Mouse (Mus musculus) layer of hippocampus, adult 2 months (tissue): ENCODE data around the gene Cpvl. TPM values are rescaled to one million over a fixed set of nuclear protein-coding genes. Genes with fewer than 3 reads are reported as not detected.
A peak's percentile ranks its signal among the peaks of the same experiment; 100 is the strongest.

Experiments
- DNase-seq, 2 experiments: peaks; one replicate each; pipeline ENCODE4 v3.0.0; 2022; ENCODE audit warnings: low spot score in 2 of 2
- H3K27ac ChIP-seq: fragments of 200-600 bp; 2 replicates; pipeline ENCODE4 v1.8.1; 2022
- H3K4me3 ChIP-seq: fragments of 200-600 bp; 2 replicates; pipeline ENCODE4 v1.8.1; 2022; ENCODE audit warnings: mild to moderate bottlenecking
- CTCF ChIP-seq: fragments of 200-600 bp; conservative IDR thresholded peaks from 2 replicates; pipeline ENCODE4 v1.8.1; 2022; ENCODE audit warnings: antibody characterized with exemption, mild to moderate bottlenecking, moderate library complexity
- total RNA-seq, 2 experiments: library from RNA; stranded (reverse); gene quantifications; 2 replicates each; pipeline ENCODE4 v1.2.3; 2021

Cpvl gene
- total RNA-seq, 2 experiments from 2014 or later, result not detected

DNA sequence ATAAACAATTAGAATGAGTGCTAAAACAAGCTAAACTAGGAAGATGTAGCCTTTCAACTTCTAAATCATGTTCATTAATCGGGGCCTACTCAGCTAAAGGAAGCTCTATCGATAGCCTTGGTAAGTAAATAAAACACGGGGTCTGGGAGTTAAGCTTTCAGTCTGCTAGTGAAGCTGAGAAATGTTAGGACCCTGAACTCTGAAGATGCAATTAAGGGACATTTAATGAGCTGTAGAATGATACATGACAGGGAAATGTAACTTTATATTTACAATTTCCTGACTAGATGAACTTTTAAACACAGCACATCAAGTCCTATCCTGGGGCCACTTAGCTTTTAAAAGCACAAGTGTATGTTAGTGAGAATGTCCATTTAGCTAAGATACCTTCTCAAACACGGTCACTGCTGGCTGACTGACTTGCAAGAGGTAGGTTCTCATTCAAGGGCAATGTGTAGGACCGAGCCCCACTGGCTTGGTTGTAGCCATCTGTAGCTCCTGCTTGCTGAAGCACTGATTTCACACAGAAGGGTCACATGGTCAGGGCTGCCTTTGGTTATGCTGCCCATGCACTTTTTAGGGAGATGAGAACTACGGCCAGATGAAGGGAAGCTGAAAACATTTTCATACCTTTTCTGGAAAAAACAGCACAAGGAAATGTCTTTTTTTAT is 66.2 kb downstream of the Cpvl start:
- TF ChIP-seq CTCF, result no peak
- H3K4me3 ChIP-seq, result no peak overlapping the region
- DNase-seq, result no peak
- H3K27ac ChIP-seq, result no peak overlapping the region

DNA sequence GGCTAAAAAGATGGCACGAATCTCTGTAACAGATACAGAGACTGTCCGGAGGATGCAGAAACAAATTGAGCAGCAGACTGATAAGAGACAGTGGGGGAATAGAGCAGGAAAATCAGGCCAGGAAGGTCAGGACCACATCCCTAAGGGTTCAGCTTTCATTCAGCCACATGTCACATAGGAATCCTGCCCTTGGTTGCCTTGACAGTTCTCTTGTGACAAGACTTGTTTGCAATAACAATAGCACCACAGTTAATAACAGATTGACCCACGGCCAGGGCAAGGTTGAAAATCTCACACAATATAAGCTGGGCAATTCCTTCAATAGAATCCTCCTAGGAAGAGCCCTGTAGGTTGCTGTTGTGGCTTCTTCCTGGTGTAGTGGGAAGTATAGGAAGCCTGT is 68.5 kb downstream of the Cpvl start:
- Histone ChIP-seq H3K4me3 (no peak overlapping the region), H3K27ac (no peak overlapping the region)
- no peak for TF ChIP-seq CTCF
- no peak for DNase-seq

- no peak overlapping the region for H3K4me3 ChIP-seq
- H3K27ac ChIP-seq, result no peak overlapping the region
- no peak for DNase-seq
- no peak for TF ChIP-seq CTCF
These were observed 69.0 kb downstream of the Cpvl start for GRCm38 (mm10) chr6:53909446-53909845.

- no peak overlapping the region for H3K4me3 ChIP-seq
- no peak overlapping the region for H3K27ac ChIP-seq
- DNase-seq, result no peak
- TF ChIP-seq CTCF, result no peak
These were observed 71.6 kb downstream of the Cpvl start for GRCm38 (mm10) chr6:53906871-53907270.

- no peak for TF ChIP-seq CTCF
- no peak for DNase-seq
- H3K4me3 ChIP-seq, result no peak overlapping the region
- H3K27ac ChIP-seq, result no peak overlapping the region
These were observed 72.4 kb downstream of the Cpvl start for GRCm38 (mm10) chr6:53906051-53906462.

DNA sequence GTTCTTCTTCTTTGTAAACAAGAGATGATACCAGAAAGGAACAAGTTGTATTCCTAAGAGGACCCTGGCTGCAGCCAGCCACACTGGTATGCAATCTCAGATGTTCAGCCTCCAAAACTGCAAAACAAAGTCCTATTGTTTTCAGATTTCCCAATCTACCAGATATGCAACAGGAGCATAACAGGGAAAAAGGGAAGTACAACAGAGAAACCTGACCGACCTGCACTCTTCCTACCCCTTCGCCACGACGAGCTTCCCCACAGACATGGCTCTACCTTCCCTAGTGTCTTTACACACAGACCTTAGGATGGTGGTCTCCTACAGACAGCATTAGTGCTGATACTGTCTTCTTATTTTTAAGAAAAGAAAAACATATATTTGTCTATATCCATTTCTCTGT is 72.9 kb downstream of the Cpvl start:
- Histone ChIP-seq H3K27ac (no peak overlapping the region), H3K4me3 (no peak overlapping the region)
- no peak for DNase-seq
- TF ChIP-seq CTCF, result no peak

GRCm38 (mm10) chr6:53904703-53905395 is 73.6 kb downstream of the Cpvl start:
- no peak for TF ChIP-seq CTCF
- Histone ChIP-seq H3K4me3 (no peak overlapping the region), H3K27ac (no peak overlapping the region)
- DNase-seq, result no peak

DNA sequence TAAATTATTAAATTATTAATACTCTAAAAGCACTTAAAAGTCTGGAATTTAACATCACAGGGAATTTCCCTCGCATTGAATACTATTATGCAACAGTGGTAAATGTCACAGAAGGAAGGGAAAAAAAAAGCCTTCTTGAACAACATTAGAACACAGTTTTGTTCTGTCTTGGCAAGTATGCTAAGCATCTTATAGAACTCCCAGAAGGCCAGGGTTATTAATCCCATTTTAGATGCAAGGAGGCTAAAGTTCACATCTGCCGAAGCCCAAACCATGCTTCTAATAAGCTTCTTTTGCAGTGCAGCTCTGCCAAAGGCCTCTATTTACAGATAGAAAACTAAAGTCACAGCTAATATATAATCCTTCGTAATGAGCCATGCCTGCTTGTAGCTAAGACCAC is 74.3 kb downstream of the Cpvl start:
- no peak overlapping the region for H3K4me3 ChIP-seq
- H3K27ac ChIP-seq, result no peak overlapping the region
- DNase-seq, result no peak
- TF ChIP-seq CTCF, result no peak

GRCm38 (mm10) chr6:53901741-53902140 is 76.7 kb downstream of the Cpvl start:
- Histone ChIP-seq H3K27ac (no peak overlapping the region), H3K4me3 (no peak overlapping the region)
- no peak for DNase-seq
- no peak for TF ChIP-seq CTCF

DNA sequence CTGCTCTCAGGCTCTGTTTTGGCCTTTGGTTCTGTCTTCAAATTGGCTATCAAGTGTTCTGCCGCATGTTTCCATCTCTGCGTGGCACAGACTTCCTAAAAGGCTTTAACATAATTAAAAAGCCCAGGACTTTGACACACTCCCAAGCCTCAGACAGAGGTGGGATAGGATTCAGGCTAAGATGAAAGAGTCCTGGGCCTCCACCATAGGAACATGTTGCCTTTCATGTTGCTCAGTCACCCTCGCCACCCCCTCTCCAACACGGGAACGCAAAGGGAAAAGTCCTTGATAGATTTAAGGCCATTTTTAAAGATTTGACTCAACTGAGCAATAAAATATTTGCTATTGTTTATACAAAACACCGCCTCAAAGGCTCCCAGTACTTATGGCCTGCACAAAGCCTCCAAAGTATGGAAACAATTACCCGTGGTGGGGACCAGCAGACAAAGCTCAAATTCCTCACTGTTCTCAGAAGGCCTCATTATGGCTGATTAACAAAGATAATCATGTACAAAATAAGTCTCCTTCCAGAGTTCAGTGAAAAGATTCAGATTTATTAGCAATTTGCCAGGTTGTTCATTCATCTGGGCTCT is 80.5 kb downstream of the Cpvl start:
- Histone ChIP-seq H3K27ac (no peak overlapping the region), H3K4me3 (no peak overlapping the region)
- TF ChIP-seq CTCF, result no peak
- no peak for DNase-seq

DNA sequence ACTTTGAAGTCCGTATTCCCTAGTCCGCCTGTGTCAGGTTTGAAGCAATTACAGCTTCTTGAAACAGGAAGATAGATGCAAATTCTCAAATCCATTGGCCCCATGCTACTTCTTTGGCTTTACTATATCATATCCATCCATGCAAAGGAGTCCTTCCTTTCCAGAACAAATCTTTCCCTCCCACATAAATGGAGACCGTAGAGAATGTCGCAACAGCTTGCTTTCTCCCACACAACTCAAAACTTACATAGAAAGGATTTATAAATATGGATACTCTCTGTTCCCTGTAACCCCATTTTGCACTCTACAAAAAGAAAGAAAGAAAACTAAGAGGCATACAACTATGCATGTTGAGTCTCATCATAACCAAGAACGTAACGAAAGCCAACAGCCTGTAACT is 81.3 kb downstream of the Cpvl start:
- DNase-seq, result peak in 1 of 2 experiments; percentile 41
- no peak overlapping the region for H3K4me3 ChIP-seq
- TF ChIP-seq CTCF, result no peak
- no peak overlapping the region for H3K27ac ChIP-seq

DNA sequence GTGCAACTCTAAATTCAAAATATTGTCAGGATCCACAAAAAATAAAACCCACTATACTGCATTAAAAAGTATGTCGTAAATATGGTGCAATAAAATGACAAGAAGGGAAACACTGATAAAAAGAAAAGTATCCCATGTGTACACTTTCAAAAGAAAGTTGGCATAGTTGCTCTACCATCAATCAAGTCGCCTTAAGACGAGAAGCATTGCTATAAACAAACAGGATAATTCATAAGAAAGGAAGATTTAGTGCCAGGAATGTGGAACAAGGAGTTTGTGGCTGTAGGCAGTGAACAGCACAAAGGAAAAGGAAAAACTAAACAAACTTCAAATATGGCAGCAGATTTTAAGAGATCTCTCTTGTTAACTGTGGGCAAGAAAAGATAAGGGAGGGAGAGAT is 84.7 kb downstream of the Cpvl start:
- TF ChIP-seq CTCF, result no peak
- no peak overlapping the region for H3K4me3 ChIP-seq
- no peak for DNase-seq
- H3K27ac ChIP-seq, result no peak overlapping the region

DNA sequence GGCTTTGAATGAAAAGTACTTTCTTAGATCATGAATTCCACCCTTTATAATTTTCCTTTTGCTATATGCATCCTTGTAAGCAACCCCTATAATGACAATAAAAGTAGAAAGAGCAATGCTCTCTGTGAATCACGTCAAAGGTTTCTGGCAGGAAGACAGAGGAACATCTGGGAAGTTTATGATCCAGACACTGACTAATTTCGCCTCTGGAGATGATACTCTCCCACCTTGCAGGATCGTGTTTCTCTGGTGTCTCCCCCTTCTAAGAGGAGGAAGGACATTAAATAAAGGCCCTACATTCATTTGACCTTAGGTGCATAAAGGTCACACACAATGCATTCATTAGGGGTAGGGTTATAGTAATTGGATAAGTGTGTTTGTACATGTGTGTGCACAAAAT is 87.4 kb downstream of the Cpvl start:
- DNase-seq, result no peak
- TF ChIP-seq CTCF, result no peak
- Histone ChIP-seq H3K27ac (no peak overlapping the region), H3K4me3 (no peak overlapping the region)

DNA sequence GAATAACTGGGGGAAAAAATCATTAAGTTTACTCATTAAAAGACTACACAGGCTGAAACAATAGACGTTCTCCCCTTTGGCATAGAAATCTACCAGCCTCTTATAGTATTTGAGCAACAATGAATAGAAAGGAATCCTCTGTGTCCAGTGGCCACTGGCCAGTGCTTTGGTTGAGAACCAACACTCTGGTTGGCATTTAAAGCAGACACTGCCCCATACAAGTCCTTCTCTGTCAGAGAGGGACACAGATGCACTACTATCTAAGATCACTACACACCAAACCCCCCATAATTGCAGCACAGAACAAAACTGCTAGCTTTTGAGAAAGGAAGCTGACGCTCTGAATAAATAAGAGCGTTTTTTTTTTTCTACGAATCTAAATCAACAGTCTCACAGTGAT is 93.5 kb downstream of the Cpvl start:
- Histone ChIP-seq H3K27ac (peak overlapping the region; percentile 86), H3K4me3 (no peak overlapping the region)
- peak; percentile 30 to 69 for DNase-seq
- TF ChIP-seq CTCF, result no peak
